Mouse (Mus musculus) cerebellum, postnatal 4 days (tissue): ENCODE measurements at regions not wholly inside any gene's neighbourhood (a gene's known extent, or its start where the extent isn't known, plus 50 kb on each side); places are given as distances from the start of the nearest gene placed in this dataset.
A peak's percentile ranks its signal among the peaks of the same experiment; 100 is the strongest.

Experiments
- DNase-seq, 2 experiments: peaks; one replicate each; pipeline ENCODE4 v3.0.0; 2022; ENCODE audit warnings: low spot score in 2 of 2, mixed read lengths in 1 of 2

GRCm38 (mm10) chr16:27507212-27507611 is 118.5 kb downstream of the Ccdc50 start:
- no peak for DNase-seq

- DNase-seq, result peak; percentile 38 to 69
Observed at GRCm38 (mm10) chr16:27523527-27524121, 135.0 kb downstream of the Ccdc50 start.

GRCm38 (mm10) chr16:27526669-27527068 is 138.0 kb downstream of the Ccdc50 start:
- no peak for DNase-seq

- no peak for DNase-seq
Observed at GRCm38 (mm10) chr16:27530634-27531033, 142.0 kb downstream of the Ccdc50 start.
